Mouse (Mus musculus): ENCODE measurements around the gene Park7. TPM values are rescaled to one million over a fixed set of nuclear protein-coding genes. Genes with fewer than 3 reads are reported as not detected.
"Not testable (repeated sequence)": the region's sequence is repeated elsewhere in the genome, so short reads cannot be mapped to it uniquely, and the experiment has no call there.

Park7 gene
- polyA plus RNA-seq, 1 experiment from 2014 or later, result 443 TPM

GRCm38 (mm10) chr4:150879631-150880030, 34.6 kb downstream of the Park7 start:
- Histone ChIP-seq H3K4me3 (ENCODE audit: low read depth, low read length) (no peak overlapping the region), H3K36me3 (replicated peaks; ENCODE audit: control insufficient read depth, insufficient read depth, low read depth, low read length) (no peaks in the 10 kb centered on the region), H3K9ac (replicated peaks; ENCODE audit: low read length) (no peak overlapping the region), H3K4me2 (ENCODE audit: low read depth, low read length) (no peak overlapping the region), H3K27ac (replicated peaks; ENCODE audit: low read depth, low read length) (no peak overlapping the region), H3K9me3 (replicated peaks; ENCODE audit: control insufficient read depth, low read length) (peaks cover 20% of the 10 kb centered on the region), H3K4me1 (ENCODE audit: control insufficient read depth, insufficient read depth, low read length) (no peaks in the 10 kb centered on the region), H3K27me3 (ENCODE audit: control insufficient read depth, insufficient read depth, low read length) (no peaks in the 10 kb centered on the region)
- 94% methylated on average over 22 of the region's 22 CpGs for WGBS
- ATAC-seq (replicated peaks; ENCODE audit: insufficient number of reproducible peaks, low FRiP score, low TSS enrichment, low read depth), result no peak
- no peak for DNase-seq (ENCODE audit: low spot score)

- H3K36me3 ChIP-seq (replicated peaks; ENCODE audit: control insufficient read depth, insufficient read depth, low read depth, low read length), result no peaks in the 10 kb centered on the region
- H3K4me2 ChIP-seq (ENCODE audit: low read depth, low read length), result no peak overlapping the region
- H3K4me1 ChIP-seq (ENCODE audit: control insufficient read depth, insufficient read depth, low read length), result peaks cover 10% of the 10 kb centered on the region
- DNase-seq (ENCODE audit: low spot score) (no peak), ATAC-seq (replicated peaks; ENCODE audit: insufficient number of reproducible peaks, low FRiP score, low TSS enrichment, low read depth) (no peak)
- no peak overlapping the region for H3K27ac ChIP-seq (replicated peaks; ENCODE audit: low read depth, low read length)
- whole genome bisulfite sequencing, result 88% methylated on average over 10 of the region's 10 CpGs
- no peak overlapping the region for H3K9ac ChIP-seq (replicated peaks; ENCODE audit: low read length)
- no peak overlapping the region for H3K4me3 ChIP-seq (ENCODE audit: low read depth, low read length)
- no peaks in the 10 kb centered on the region for H3K27me3 ChIP-seq (ENCODE audit: control insufficient read depth, insufficient read depth, low read length)
- H3K9me3 ChIP-seq (replicated peaks; ENCODE audit: control insufficient read depth, low read length), result peaks cover 19% of the 10 kb centered on the region
Measured at GRCm38 (mm10) chr4:150875393-150875792, 38.8 kb downstream of the Park7 start.

GRCm38 (mm10) chr4:150874416-150874815, 39.8 kb downstream of the Park7 start:
- not testable (repeated sequence) for H3K4me1 ChIP-seq (ENCODE audit: control insufficient read depth, insufficient read depth, low read length); ATAC-seq (replicated peaks; ENCODE audit: insufficient number of reproducible peaks, low FRiP score, low TSS enrichment, low read depth); H3K36me3 ChIP-seq (replicated peaks; ENCODE audit: control insufficient read depth, insufficient read depth, low read depth, low read length); H3K27me3 ChIP-seq (ENCODE audit: control insufficient read depth, insufficient read depth, low read length); H3K4me2 ChIP-seq (ENCODE audit: low read depth, low read length); H3K4me3 ChIP-seq (ENCODE audit: low read depth, low read length); H3K27ac ChIP-seq (replicated peaks; ENCODE audit: low read depth, low read length); DNase-seq (ENCODE audit: low spot score); H3K9ac ChIP-seq (replicated peaks; ENCODE audit: low read length)
- 74% methylated on average over 4 of the region's 4 CpGs for WGBS
- peaks cover 10% of the 10 kb centered on the region; the same call in 1 of the 2 replicates for H3K9me3 ChIP-seq (replicated peaks; ENCODE audit: control insufficient read depth, low read length)

- Histone ChIP-seq H3K27me3 (ENCODE audit: control insufficient read depth, insufficient read depth, low read length) (no peaks in the 10 kb centered on the region), H3K9ac (replicated peaks; ENCODE audit: low read length) (peak overlapping the region; percentile 48), H3K27ac (replicated peaks; ENCODE audit: low read depth, low read length) (peak overlapping the region; percentile 41; the same call in 1 of the 2 replicates), H3K36me3 (replicated peaks; ENCODE audit: control insufficient read depth, insufficient read depth, low read depth, low read length) (no peaks in the 10 kb centered on the region), H3K4me2 (ENCODE audit: low read depth, low read length) (no peak overlapping the region), H3K4me1 (ENCODE audit: control insufficient read depth, insufficient read depth, low read length) (peaks cover 10% of the 10 kb centered on the region), H3K9me3 (replicated peaks; ENCODE audit: control insufficient read depth, low read length) (no peaks in the 10 kb centered on the region), H3K4me3 (ENCODE audit: low read depth, low read length) (no peak overlapping the region)
- ATAC-seq (replicated peaks; ENCODE audit: insufficient number of reproducible peaks, low FRiP score, low TSS enrichment, low read depth), result no peak
- no peak for DNase-seq (ENCODE audit: low spot score)
- 65% methylated on average over 8 of the region's 8 CpGs for WGBS
Measured at GRCm38 (mm10) chr4:150872681-150873080, 41.6 kb downstream of the Park7 start.

GRCm38 (mm10) chr4:150872139-150872651, 42.0 kb downstream of the Park7 start:
- Histone ChIP-seq H3K9me3 (replicated peaks; ENCODE audit: control insufficient read depth, low read length) (no peaks in the 10 kb centered on the region), H3K27me3 (ENCODE audit: control insufficient read depth, insufficient read depth, low read length) (no peaks in the 10 kb centered on the region), H3K4me2 (ENCODE audit: low read depth, low read length) (peak overlapping the region; percentile 7; the same call in 1 of the 2 replicates), H3K27ac (replicated peaks; ENCODE audit: low read depth, low read length) (peak overlapping the region; percentile 41; the same call in 1 of the 2 replicates), H3K4me3 (ENCODE audit: low read depth, low read length) (no peak overlapping the region), H3K4me1 (ENCODE audit: control insufficient read depth, insufficient read depth, low read length) (peaks cover 10% of the 10 kb centered on the region), H3K9ac (replicated peaks; ENCODE audit: low read length) (peak overlapping the region; percentile 48), H3K36me3 (replicated peaks; ENCODE audit: control insufficient read depth, insufficient read depth, low read depth, low read length) (0 out of 2 replicates have a peak, but pooled peaks cover 1% of the 10 kb centered on the region)
- DNase-seq (ENCODE audit: low spot score) (no peak), ATAC-seq (replicated peaks; ENCODE audit: insufficient number of reproducible peaks, low FRiP score, low TSS enrichment, low read depth) (peak; percentile 14; the same call in 1 of the 2 replicates)
- 22% methylated on average over 9 of the region's 9 CpGs for WGBS

- no peaks in the 10 kb centered on the region for H3K9me3 ChIP-seq (replicated peaks; ENCODE audit: control insufficient read depth, low read length)
- H3K27me3 ChIP-seq (ENCODE audit: control insufficient read depth, insufficient read depth, low read length), result no peaks in the 10 kb centered on the region
- no peak overlapping the region for H3K4me3 ChIP-seq (ENCODE audit: low read depth, low read length)
- ATAC-seq (replicated peaks; ENCODE audit: insufficient number of reproducible peaks, low FRiP score, low TSS enrichment, low read depth) (peak; percentile 82), DNase-seq (ENCODE audit: low spot score) (peak; percentile 59)
- WGBS, result 19% methylated on average over 10 of the region's 10 CpGs
- peak overlapping the region; percentile 7; the same call in 1 of the 2 replicates for H3K4me2 ChIP-seq (ENCODE audit: low read depth, low read length)
- 0 out of 2 replicates have a peak, but pooled peaks cover 2% of the 10 kb centered on the region for H3K36me3 ChIP-seq (replicated peaks; ENCODE audit: control insufficient read depth, insufficient read depth, low read depth, low read length)
- H3K9ac ChIP-seq (replicated peaks; ENCODE audit: low read length), result peak overlapping the region; percentile 37
- H3K4me1 ChIP-seq (ENCODE audit: control insufficient read depth, insufficient read depth, low read length), result peaks cover 10% of the 10 kb centered on the region
- peak overlapping the region; percentile 41; the same call in 1 of the 2 replicates for H3K27ac ChIP-seq (replicated peaks; ENCODE audit: low read depth, low read length)
Measured at GRCm38 (mm10) chr4:150871392-150872138, 42.7 kb downstream of the Park7 start.

GRCm38 (mm10) chr4:150870963-150871391, 43.3 kb downstream of the Park7 start:
- Histone ChIP-seq H3K9ac (replicated peaks; ENCODE audit: low read length) (no peak overlapping the region), H3K27me3 (ENCODE audit: control insufficient read depth, insufficient read depth, low read length) (no peaks in the 10 kb centered on the region), H3K4me3 (ENCODE audit: low read depth, low read length) (no peak overlapping the region), H3K27ac (replicated peaks; ENCODE audit: low read depth, low read length) (peak overlapping the region; percentile 35; the same call in 1 of the 2 replicates), H3K4me1 (ENCODE audit: control insufficient read depth, insufficient read depth, low read length) (peaks cover 10% of the 10 kb centered on the region), H3K9me3 (replicated peaks; ENCODE audit: control insufficient read depth, low read length) (no peaks in the 10 kb centered on the region), H3K4me2 (ENCODE audit: low read depth, low read length) (no peak overlapping the region), H3K36me3 (replicated peaks; ENCODE audit: control insufficient read depth, insufficient read depth, low read depth, low read length) (0 out of 2 replicates have a peak, but pooled peaks cover 2% of the 10 kb centered on the region)
- DNase-seq (ENCODE audit: low spot score) (no peak), ATAC-seq (replicated peaks; ENCODE audit: insufficient number of reproducible peaks, low FRiP score, low TSS enrichment, low read depth) (no peak)
- 80% methylated on average over 13 of the region's 13 CpGs for WGBS

All from embryonic facial prominence, embryonic 11.5 days (tissue).